Mouse (Mus musculus) left cerebral cortex, adult 9 months (tissue): Measurements from ENCODE around the gene Trim14.

ENCODE experiments used
- DNase-seq, 2 experiments: peaks; one replicate each; pipeline ENCODE4 v3.0.0; 2022; ENCODE audit warnings: low spot score in 2 of 2

Trim14 gene

DNA sequence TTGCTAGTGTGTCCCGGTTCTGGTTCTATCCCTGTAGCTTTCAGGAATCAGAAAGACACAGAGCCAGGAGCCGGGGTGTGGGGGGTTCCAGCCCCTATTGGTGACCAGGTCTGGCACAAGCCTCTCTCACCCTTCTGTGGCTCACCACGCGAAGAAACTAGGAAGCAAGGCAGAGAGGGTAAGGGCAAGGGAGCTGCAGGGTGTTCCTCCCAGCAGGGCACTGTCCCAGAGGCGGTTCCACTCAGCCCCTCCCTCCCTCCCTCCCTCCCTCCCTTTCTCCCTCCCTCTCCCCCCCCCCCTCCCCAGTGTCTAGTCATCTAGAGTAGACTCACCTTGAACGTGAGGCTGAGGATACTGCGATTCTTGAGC lies 8.4 kb downstream of the Trim14 start:
- DNase-seq = no peak

DNA sequence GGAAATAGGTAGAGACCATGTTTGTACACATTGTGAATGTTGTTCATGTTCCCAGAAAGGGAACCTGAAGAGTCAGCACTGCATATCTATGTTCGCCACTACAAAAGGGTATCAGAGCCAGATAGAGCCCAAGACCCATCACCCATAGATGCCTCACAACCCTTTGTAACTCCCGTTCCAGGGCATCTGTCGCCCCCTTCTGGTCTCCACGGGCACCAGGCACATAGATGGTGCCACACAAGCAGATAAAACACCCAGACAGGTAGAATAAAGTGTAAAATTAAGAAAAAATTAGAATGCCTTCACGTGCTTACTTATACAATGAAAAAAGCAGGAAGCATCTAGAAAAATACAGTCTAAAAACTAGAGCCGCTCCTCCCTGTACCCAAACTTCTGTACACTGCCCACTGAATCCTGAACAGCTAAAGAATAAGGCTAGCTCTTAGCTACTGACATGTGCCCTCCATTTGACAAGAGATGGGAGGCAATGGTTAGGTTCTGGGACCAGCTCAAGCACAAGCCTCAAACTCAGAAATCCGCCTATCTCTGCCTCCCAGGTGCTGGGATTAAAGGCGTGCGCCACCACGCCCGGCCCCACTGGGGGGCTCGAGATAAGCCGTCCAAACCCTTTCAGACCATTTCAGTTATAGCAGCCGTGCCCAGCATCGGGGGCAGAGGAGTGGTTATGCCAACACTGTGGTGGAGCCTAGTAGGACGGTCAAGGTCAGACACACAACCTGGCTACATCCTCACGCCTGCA lies 9.0 kb downstream of the Trim14 start:
- DNase-seq = no peak

GRCm38 (mm10) chr4:46526226-46526625 lies 9.7 kb downstream of the Trim14 start:
- DNase-seq = no peak

GRCm38 (mm10) chr4:46523324-46523723 lies 12.6 kb downstream of the Trim14 start:
- no peak for DNase-seq

- no peak for DNase-seq
Measured at GRCm38 (mm10) chr4:46521457-46521856, 14.5 kb downstream of the Trim14 start.

DNA sequence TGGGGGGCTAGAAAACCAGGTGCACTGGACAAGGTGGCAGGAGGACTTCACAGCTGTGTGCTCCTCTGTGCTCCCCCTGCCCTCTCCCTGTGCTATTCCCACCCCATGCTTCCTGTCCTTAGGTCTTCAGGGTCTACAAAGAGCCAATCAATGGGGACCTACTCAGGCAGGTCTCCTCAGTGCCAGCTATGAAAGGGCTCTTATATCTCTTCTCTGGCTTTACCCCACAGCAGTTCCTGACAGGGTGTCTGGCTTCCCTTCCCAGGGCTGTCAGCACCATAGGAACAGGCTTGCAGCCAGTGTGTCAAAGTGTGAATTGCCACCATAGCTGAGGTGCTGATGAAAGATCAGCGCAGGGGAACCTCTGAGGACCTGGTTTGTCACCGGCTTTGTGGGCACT lies 15.4 kb downstream of the Trim14 start:
- no peak for DNase-seq

GRCm38 (mm10) chr4:46507736-46508460 lies 28.0 kb downstream of the Trim14 start:
- DNase-seq = peak in 1 of 2 experiments; percentile 75

GRCm38 (mm10) chr4:46506801-46507610 lies 28.9 kb downstream of the Trim14 start:
- DNase-seq = peak; percentile 83 to 93

GRCm38 (mm10) chr4:46505361-46506057 lies 30.4 kb downstream of the Trim14 start:
- DNase-seq = no peak

DNA sequence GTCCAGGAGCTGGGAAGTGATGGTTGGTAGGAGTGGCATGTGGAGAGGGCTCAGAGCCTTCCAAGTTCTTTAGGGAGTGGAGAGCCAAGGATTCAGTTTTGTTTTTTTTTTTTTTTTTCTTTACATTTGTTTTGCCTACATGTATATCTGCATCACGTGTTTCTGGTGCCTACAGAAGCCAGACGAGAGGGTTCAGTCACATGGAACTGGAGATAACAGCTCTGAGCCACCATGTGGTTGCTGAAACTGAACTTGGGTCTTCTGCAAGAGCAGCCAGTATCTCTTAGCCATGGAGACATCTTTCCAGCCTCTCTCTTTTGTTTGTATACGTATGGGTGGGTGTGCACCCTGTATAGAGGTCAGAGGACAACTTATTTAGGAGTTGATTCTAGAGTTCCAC lies 32.1 kb downstream of the Trim14 start:
- no peak for DNase-seq

- no peak for DNase-seq
Measured at GRCm38 (mm10) chr4:46502606-46503502, 33.1 kb downstream of the Trim14 start.

- DNase-seq = peak in 1 of 2 experiments; percentile 34
Measured at GRCm38 (mm10) chr4:46498976-46499375, 37.0 kb downstream of the Trim14 start.

DNA sequence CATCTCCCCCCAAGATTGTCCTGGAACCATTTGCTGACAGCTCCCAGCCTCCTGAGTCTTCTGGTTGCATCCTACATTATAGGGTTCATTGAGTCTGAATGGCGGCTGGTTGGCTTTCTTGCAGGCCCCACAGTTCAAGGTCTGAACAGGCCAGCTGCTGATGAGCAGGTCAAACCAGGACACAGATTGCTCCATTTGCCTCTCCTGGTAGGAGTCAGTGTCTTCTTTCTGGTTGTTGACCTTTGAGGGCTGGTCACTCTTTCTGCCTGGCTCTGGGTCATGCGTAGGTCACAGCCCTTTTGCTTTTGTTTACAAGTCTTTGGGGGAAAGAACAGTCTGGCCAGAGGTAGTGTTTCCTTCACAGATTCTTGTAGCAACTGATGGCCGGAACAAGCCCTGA lies 37.4 kb downstream of the Trim14 start:
- DNase-seq = no peak

DNA sequence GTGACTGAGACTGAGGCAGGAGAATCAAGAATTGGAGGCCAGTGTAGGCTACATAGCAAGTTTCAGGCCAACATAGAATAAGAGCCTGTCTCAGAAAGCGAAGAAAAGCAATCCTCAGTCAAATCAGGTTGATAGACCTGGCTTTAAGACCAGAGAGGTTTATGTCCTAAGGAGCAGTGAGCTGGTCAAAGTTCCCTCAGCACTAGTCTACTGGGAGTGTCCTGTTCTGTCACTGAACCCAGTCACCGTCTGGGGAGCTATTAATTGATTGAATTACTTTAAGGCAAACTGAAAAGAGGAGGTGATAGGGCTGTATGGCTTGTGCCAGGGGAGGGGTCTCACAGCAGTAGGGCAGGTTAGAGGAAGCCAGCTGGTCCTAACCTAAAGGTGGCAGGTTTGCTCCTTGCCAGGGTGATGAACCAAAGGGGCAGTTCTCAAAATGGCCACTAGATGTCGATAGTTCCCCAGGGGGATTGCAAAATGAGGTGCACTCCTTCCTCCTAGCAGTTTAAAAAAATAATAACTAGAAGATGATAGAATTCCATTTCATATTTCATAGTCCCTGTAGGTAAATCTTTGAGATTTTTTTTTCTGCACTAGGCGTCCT lies 38.6 kb downstream of the Trim14 start:
- peak in 1 of 2 experiments; percentile 73 for DNase-seq

DNA sequence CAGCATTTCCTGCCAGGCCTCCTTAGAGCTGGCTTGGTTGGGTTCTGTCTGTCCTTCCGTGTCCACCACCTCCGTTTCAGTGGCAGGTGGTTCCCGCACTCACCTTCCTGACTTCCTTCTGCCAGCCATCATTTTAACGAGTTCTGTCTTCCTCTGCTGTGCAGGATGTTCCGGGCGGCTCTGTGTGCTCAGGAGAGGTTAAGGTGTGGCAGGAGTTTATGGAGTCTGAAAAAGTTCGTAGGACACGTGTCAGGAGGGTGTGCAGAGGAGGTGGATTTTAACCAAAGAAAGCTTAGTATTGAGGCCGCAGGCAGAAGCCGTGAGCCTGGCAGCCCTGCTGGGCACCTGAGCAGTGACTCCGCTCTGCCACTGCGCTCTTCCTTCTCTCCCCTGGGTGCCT lies 40.4 kb downstream of the Trim14 start:
- DNase-seq = no peak

GRCm38 (mm10) chr4:46493071-46493470 lies 42.9 kb downstream of the Trim14 start:
- no peak for DNase-seq

GRCm38 (mm10) chr4:46489028-46489925 lies 46.7 kb downstream of the Trim14 start, which contains the start of gene Nans:
TSS of gene Nans (plus strand) at chr4:46489248.
- DNase-seq = peak; percentile 80 to 92

DNA sequence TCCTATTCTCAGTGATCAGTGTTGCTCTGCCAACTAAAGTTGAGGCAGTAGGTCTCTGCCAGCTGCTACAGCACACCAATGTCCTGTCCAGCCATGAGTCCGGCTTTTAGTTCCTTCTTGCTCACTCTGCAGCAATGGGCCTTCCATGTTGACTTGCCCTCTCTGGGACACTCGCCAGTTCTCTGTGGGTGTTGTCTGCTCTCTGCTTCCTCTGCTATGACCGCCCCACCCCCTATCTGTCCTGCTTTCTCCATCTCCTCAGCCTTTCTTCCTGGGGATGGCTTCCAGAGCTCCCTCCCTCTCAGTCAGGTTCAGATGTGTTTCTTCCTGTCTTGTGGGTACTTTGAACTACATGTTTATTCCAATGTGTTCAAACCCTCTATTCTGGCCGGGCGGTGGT lies 48.6 kb downstream of the Trim14 start:
- peak in 1 of 2 experiments; percentile 50 for DNase-seq
